Mouse (Mus musculus) stomach, postnatal 0 days (tissue): Measurements from ENCODE around the gene Tle2. TPM values are rescaled to one million over a fixed set of nuclear protein-coding genes. Genes with fewer than 3 reads are reported as not detected.

Experiments
- ATAC-seq: fragments of 200-750 bp; cut with Nextera tagmentation; 2 replicates; pipeline ENCODE4 v1.8.0; 2017; ENCODE audit not compliant: low FRiP score, low TSS enrichment
- DNase-seq: peaks from one replicate; pipeline ENCODE4 v3.0.0-alpha.2; 2016; ENCODE audit warnings: low spot score
- H3K27ac ChIP-seq: fragments of 300-500 bp; sonication (generic); replicated peaks from 2 replicates; pipeline ENCODE4 v1.5.1; 2014; ENCODE audit warnings: mild to moderate bottlenecking, control low read depth
- H3K27me3 ChIP-seq: fragments of 300-500 bp; sonication (generic); 2 replicates; pipeline ENCODE4 v1.6.1; 2014; ENCODE audit warnings: low read length; ENCODE audit not compliant: control insufficient read depth, insufficient read depth
- H3K36me3 ChIP-seq: fragments of 300-500 bp; sonication (generic); 2 replicates; pipeline ENCODE4 v1.6.1; 2014; ENCODE audit warnings: low read length, mixed read lengths; ENCODE audit not compliant: control insufficient read depth, insufficient read depth
- H3K4me1 ChIP-seq: fragments of 300-500 bp; sonication (generic); replicated peaks from 2 replicates; pipeline ENCODE4 v1.6.1; 2014; ENCODE audit warnings: antibody characterized with exemption; ENCODE audit not compliant: control insufficient read depth, insufficient read depth
- H3K4me2 ChIP-seq: fragments of 300-500 bp; sonication (generic); replicated peaks from 2 replicates; pipeline ENCODE4 v1.6.1; 2014; ENCODE audit warnings: low read depth, mild to moderate bottlenecking, control low read depth, moderate library complexity
- H3K4me3 ChIP-seq: fragments of 300-500 bp; sonication (generic); 2 replicates; pipeline ENCODE4 v1.5.1; 2014; ENCODE audit warnings: low read depth, low read length, control low read depth
- H3K9ac ChIP-seq: fragments of 300-500 bp; sonication (generic); 2 replicates; pipeline ENCODE4 v1.6.1; 2014; ENCODE audit warnings: mild to moderate bottlenecking, low read length, control low read depth, mixed read lengths
- H3K9me3 ChIP-seq: fragments of 300-500 bp; sonication (generic); 2 replicates; pipeline ENCODE4 v1.6.1; 2016; ENCODE audit warnings: low read length; ENCODE audit not compliant: control insufficient read depth
- CTCF ChIP-seq: IDR thresholded peaks from 2 replicates; pipeline ENCODE4 v1.5.1; 2016; ENCODE audit warnings: antibody characterized with exemption, low read depth, mild to moderate bottlenecking, moderate library complexity
- EP300 ChIP-seq: optimal IDR thresholded peaks from 2 replicates; pipeline ENCODE3; 2016; ENCODE audit warnings: antibody characterized with exemption
- WGBS: fragments of 180-500 bp; shearing (Covaris S2); extraction: QIAGEN DNeasy Blood & Tissue Kit; methylation state at CpG from one replicate; pipeline ENCODE4 v1.1.7; 2014; 5-methylcytosine and 5-hydroxymethylcytosine counted together
- polyA plus RNA-seq: library from polyadenylated mRNA; unstranded; fragments of >200 nt; fragmentation: Nextera tagmentation; extraction: Ambion mirVana; gene quantifications from 2 replicates; pipeline ENCODE4 v1.2.1, GENCODE M21; 2015

Tle2 gene
- polyA plus RNA-seq, 1 experiment from 2014 or later = 4.8 TPM

GRCm38 (mm10) chr10:81591846-81592245 is 17.5 kb downstream of the Tle2 start:
- WGBS = 42% methylated on average over 9 of the region's 9 CpGs
- DNase-seq = peak; percentile 35
- peak; percentile 11; the same call in 1 of the 2 replicates for ATAC-seq
- Histone ChIP-seq H3K4me2 (no peak overlapping the region), H3K9ac (no peak overlapping the region), H3K4me1 (0 out of 2 replicates have a peak, but pooled peaks cover 2% of the 10 kb centered on the region), H3K9me3 (no peaks in the 10 kb centered on the region), H3K27me3 (no peaks in the 10 kb centered on the region), H3K27ac (no peak overlapping the region), H3K36me3 (no peaks in the 10 kb centered on the region), H3K4me3 (no peak overlapping the region)
- TF ChIP-seq CTCF (no peak), EP300 (no peak)

GRCm38 (mm10) chr10:81592631-81593030 is 18.3 kb downstream of the Tle2 start:
- H3K27ac ChIP-seq = no peak overlapping the region
- no peaks in the 10 kb centered on the region for H3K9me3 ChIP-seq
- H3K9ac ChIP-seq = no peak overlapping the region
- H3K4me1 ChIP-seq = 0 out of 2 replicates have a peak, but pooled peaks cover 2% of the 10 kb centered on the region
- no peak for ATAC-seq
- H3K4me3 ChIP-seq = no peak overlapping the region
- H3K27me3 ChIP-seq = no peaks in the 10 kb centered on the region
- TF ChIP-seq CTCF (no peak), EP300 (no peak)
- DNase-seq = no peak
- no peak overlapping the region for H3K4me2 ChIP-seq
- 80% methylated on average over 7 of the region's 7 CpGs for WGBS
- H3K36me3 ChIP-seq = no peaks in the 10 kb centered on the region

GRCm38 (mm10) chr10:81593223-81593622 is 18.9 kb downstream of the Tle2 start:
- ATAC-seq (no peak), DNase-seq (no peak)
- H3K4me3 ChIP-seq = no peak overlapping the region
- no peaks in the 10 kb centered on the region for H3K27me3 ChIP-seq
- no peaks in the 10 kb centered on the region for H3K36me3 ChIP-seq
- no peak overlapping the region for H3K9ac ChIP-seq
- H3K27ac ChIP-seq = no peak overlapping the region
- no peaks in the 10 kb centered on the region for H3K9me3 ChIP-seq
- WGBS = 62% methylated on average over 4 of the region's 4 CpGs
- H3K4me1 ChIP-seq = 0 out of 2 replicates have a peak, but pooled peaks cover 2% of the 10 kb centered on the region
- no peak overlapping the region for H3K4me2 ChIP-seq
- TF ChIP-seq EP300 = no peak
- TF ChIP-seq CTCF = no peak

- 73% methylated on average over 18 of the region's 18 CpGs for WGBS
- ATAC-seq = no peak
- no peak overlapping the region for H3K27ac ChIP-seq
- no peak for TF ChIP-seq CTCF
- TF ChIP-seq EP300 = no peak
- no peak overlapping the region for H3K4me2 ChIP-seq
- H3K36me3 ChIP-seq = no peaks in the 10 kb centered on the region
- no peak for DNase-seq
- no peaks in the 10 kb centered on the region for H3K27me3 ChIP-seq
- no peak overlapping the region for H3K4me3 ChIP-seq
- H3K9ac ChIP-seq = no peak overlapping the region
- H3K9me3 ChIP-seq = no peaks in the 10 kb centered on the region
- 0 out of 2 replicates have a peak, but pooled peaks cover 2% of the 10 kb centered on the region for H3K4me1 ChIP-seq
Observed at GRCm38 (mm10) chr10:81593935-81594334, 19.6 kb downstream of the Tle2 start.

- Histone ChIP-seq H3K27ac (no peak overlapping the region), H3K9ac (no peak overlapping the region), H3K9me3 (no peaks in the 10 kb centered on the region), H3K36me3 (no peaks in the 10 kb centered on the region), H3K4me2 (no peak overlapping the region), H3K4me3 (no peak overlapping the region), H3K27me3 (no peaks in the 10 kb centered on the region), H3K4me1 (peaks cover 4% of the 10 kb centered on the region)
- DNase-seq (no peak), ATAC-seq (no peak)
- WGBS = 51% methylated on average over 5 of the region's 5 CpGs
- TF ChIP-seq EP300 (no peak), CTCF (no peak)
Observed at GRCm38 (mm10) chr10:81595599-81595998, 21.2 kb downstream of the Tle2 start.

GRCm38 (mm10) chr10:81596611-81597010 is 22.2 kb downstream of the Tle2 start:
- WGBS = 25% methylated on average over 10 of the region's 10 CpGs
- peak overlapping the region; percentile 49; the same call in 1 of the 2 replicates for H3K27ac ChIP-seq
- ATAC-seq (no peak), DNase-seq (no peak)
- peak overlapping the region; percentile 52 for H3K4me2 ChIP-seq
- peaks cover 9% of the 10 kb centered on the region for H3K4me1 ChIP-seq
- no peak for TF ChIP-seq EP300
- no peak for TF ChIP-seq CTCF
- H3K9ac ChIP-seq = peak overlapping the region; percentile 48; the same call in 1 of the 2 replicates
- H3K4me3 ChIP-seq = peak overlapping the region; percentile 22; the same call in 1 of the 2 replicates
- H3K27me3 ChIP-seq = no peaks in the 10 kb centered on the region
- no peaks in the 10 kb centered on the region for H3K9me3 ChIP-seq
- H3K36me3 ChIP-seq = no peaks in the 10 kb centered on the region
